Comparison of ENCODE assay signal across 10 mouse cellular contexts in the genomic region with DNA sequence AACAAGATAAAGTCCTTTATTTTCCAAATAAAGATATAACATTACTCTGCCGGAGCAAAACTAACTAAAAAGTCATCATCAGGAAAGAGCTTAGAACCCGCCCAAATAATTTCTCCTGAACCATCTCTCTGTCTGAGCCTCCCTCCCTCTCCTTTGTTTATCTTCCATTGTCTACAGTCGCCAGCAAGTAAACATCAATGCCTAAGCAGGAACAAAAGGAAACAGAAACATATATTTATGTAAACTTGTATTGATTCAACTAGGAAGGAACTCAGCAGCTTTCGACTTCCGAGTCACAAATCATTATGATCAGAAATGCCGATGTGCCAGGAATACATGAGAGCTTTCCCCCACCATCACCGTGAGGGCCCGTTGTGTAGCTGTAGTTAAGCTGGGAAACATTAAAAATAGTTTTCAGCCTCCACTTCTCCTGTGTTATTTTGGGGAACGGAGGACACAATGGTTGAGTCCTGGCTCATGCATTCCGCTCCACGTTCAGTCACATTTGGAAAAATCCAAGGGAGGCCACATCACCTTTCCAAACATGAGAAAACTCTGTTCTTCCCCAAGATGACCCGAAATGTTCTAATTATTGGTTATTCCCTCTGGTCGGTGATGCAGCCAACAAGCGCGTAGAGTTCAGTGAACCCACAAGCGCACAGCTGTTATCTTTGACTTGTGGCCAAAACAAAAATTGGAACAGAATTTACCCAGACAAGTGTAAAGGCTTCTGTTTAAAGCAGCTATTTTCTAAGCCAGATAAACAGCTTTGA.
DNase-seq lines count a peak whose midpoint lies in the region; ATAC-seq and TF ChIP-seq lines count a peak whose summit lies in the region.
"Had no signal": no experiment of that assay in that cellular context is flagged by ENCODE, and none has a peak within 500 bp of the region (broad histone marks: within the 10 kb centered on the region; RNA-seq: fewer than 3 reads in every experiment).

No protein-coding gene starts in this region.

- no peaks in the 10 kb centered on the region for H3K36me3 ChIP-seq in embryonic facial prominence, embryonic 14.5 days (ENCODE audit: control insufficient read depth, insufficient read depth, low read length)
- H3K36me3 ChIP-seq in embryonic facial prominence, embryonic 10.5 days (replicated peaks), result no peaks in the 10 kb centered on the region
- H3K36me3 ChIP-seq: stomach, embryonic 15.5 days had no signal

- no peaks in the 10 kb centered on the region for H3K9me3 ChIP-seq in embryonic facial prominence, embryonic 14.5 days (ENCODE audit: control insufficient read depth, low read length)
- no peaks in the 10 kb centered on the region for H3K9me3 ChIP-seq in embryonic facial prominence, embryonic 10.5 days
- H3K9me3 ChIP-seq: stomach, embryonic 15.5 days had no signal

- no peak for ATAC-seq in embryonic facial prominence, embryonic 14.5 days (ENCODE audit: low read depth)
- no peak for ATAC-seq in CD4-positive, CD25-positive, alpha-beta regulatory T cell, adult 4 months

- H3K4me3 ChIP-seq in embryonic facial prominence, embryonic 14.5 days (ENCODE audit: low read depth, low read length), result no peak overlapping the region
- no peak overlapping the region for H3K4me3 ChIP-seq in embryonic facial prominence, embryonic 10.5 days
- no peak overlapping the region for H3K4me3 ChIP-seq in olfactory bulb, adult 2 months (ENCODE audit: insufficient read depth, low read depth, low read length)
- H3K4me3 ChIP-seq: stomach, embryonic 15.5 days had no signal

- no peak overlapping the region for H3K27ac ChIP-seq in embryonic facial prominence, embryonic 14.5 days (replicated peaks; ENCODE audit: low read depth, low read length)
- H3K27ac ChIP-seq in embryonic facial prominence, embryonic 10.5 days (replicated peaks), result no peak overlapping the region
- peak overlapping the region; percentile 49; the same call in 1 of the 2 replicates for H3K27ac ChIP-seq in olfactory bulb, adult 2 months (ENCODE audit: insufficient read depth, low read depth, low read length)
- H3K27ac ChIP-seq: liver, embryonic 14.5 days; stomach, embryonic 15.5 days had no signal

- H3K4me1 ChIP-seq in embryonic facial prominence, embryonic 14.5 days (ENCODE audit: control insufficient read depth, insufficient read depth, low read length), result no peaks in the 10 kb centered on the region
- no peaks in the 10 kb centered on the region for H3K4me1 ChIP-seq in embryonic facial prominence, embryonic 10.5 days
- H3K4me1 ChIP-seq in olfactory bulb, adult 2 months (ENCODE audit: control insufficient read depth, insufficient read depth, low read length), result peaks cover 9% of the 10 kb centered on the region
- H3K4me1 ChIP-seq: stomach, embryonic 15.5 days had no signal

- H3K4me2 ChIP-seq in embryonic facial prominence, embryonic 14.5 days (ENCODE audit: low read depth, low read length), result no peak overlapping the region
- H3K4me2 ChIP-seq: stomach, embryonic 15.5 days had no signal

- DNase-seq in embryonic facial prominence, embryonic 14.5 days (ENCODE audit: low spot score), result peak; percentile 80
- DNase-seq in embryonic facial prominence, embryonic 10.5 days (ENCODE audit: low spot score), result no peak
- DNase-seq in testis, postnatal 14 days (ENCODE audit: low spot score), result peak; percentile 21
- DNase-seq in testis, postnatal 10 days (ENCODE audit: low spot score), result no peak
- DNase-seq in layer of hippocampus, adult 9-10 months (ENCODE audit: low spot score), result peak; percentile 58
- no peak for DNase-seq in ovary, postnatal 36 days (ENCODE audit: low spot score)

- WGBS in embryonic facial prominence, embryonic 14.5 days, result 67% methylated on average over 16 of the region's 16 CpGs
- 91% methylated on average over 16 of the region's 16 CpGs for WGBS in embryonic facial prominence, embryonic 10.5 days
- WGBS in olfactory bulb, adult 2 months, result 17% methylated on average over 16 of the region's 16 CpGs

- no peak for TF ChIP-seq POLR2A in olfactory bulb, adult 2 months (IDR thresholded peaks at IDR 0.05; ENCODE audit: insufficient read depth, low read depth, low read length)

- TF ChIP-seq CTCF in olfactory bulb, adult 2 months (IDR thresholded peaks at IDR 0.05; ENCODE audit: insufficient read depth, low read depth, low read length), result no peak

- H3K27me3 ChIP-seq in embryonic facial prominence, embryonic 14.5 days (replicated peaks; ENCODE audit: control insufficient read depth, insufficient read depth, low read length), result no peaks in the 10 kb centered on the region; the same call in 1 of the 2 replicates
- no peaks in the 10 kb centered on the region for H3K27me3 ChIP-seq in embryonic facial prominence, embryonic 10.5 days (replicated peaks; ENCODE audit: low read depth, poor library complexity, severe bottlenecking)
- H3K27me3 ChIP-seq: stomach, embryonic 15.5 days had no signal

- no peak overlapping the region for H3K9ac ChIP-seq in embryonic facial prominence, embryonic 14.5 days (ENCODE audit: low read depth, low read length)
- H3K9ac ChIP-seq: liver, embryonic 14.5 days; stomach, embryonic 15.5 days had no signal

Comparison
In these comparisons a context has a peak if more than half of its experiments do, and no peak if none do; other contexts are left out.
1. DNase-seq: peak in embryonic facial prominence, embryonic 14.5 days (single experiment), testis, postnatal 14 days (single experiment) and layer of hippocampus, adult 9-10 months (single experiment); none in embryonic facial prominence, embryonic 10.5 days (single experiment), testis, postnatal 10 days (single experiment) and ovary, postnatal 36 days (single experiment).